Mouse (Mus musculus) ES-Bruce4 (cell line): ENCODE measurements around the gene Wdr46.

Experiments used
- CTCF ChIP-seq: IDR thresholded peaks from one replicate; pipeline ENCODE4 v1.8.1; 2011; ENCODE audit warnings: low read depth, low read length
- EP300 ChIP-seq: IDR thresholded peaks from 2 replicates; pipeline ENCODE4 v1.6.1; 2011; ENCODE audit warnings: low read depth, low read length; ENCODE audit not compliant: insufficient read depth

DNA sequence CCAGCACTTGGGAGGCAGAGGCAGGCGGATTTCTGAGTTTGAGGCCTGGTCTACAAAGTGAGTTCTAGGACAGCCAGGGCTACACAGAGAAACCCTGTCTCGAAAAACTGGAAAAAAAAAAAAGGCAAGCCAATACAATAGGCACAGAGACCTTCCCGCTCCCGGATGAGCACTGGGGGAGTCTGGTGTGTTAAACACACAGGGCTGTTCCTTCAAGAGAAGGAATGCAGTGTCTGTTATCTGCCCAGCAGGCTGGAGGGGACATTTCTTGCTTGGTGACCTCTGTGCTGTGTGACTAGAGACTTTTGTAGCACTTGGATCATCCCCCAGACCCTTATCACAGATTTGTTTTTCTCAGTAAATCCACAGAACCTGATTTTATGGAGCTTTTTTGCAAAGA, 38.8 kb upstream of the Wdr46 start:
- TF ChIP-seq CTCF = no peak
- peak; percentile 80; the same call in 1 of the 2 replicates for TF ChIP-seq EP300
